Mouse (Mus musculus) midbrain, embryonic 16.5 days (tissue): ENCODE measurements around the gene Rab4a. TPM values are rescaled to one million over a fixed set of nuclear protein-coding genes. Genes with fewer than 3 reads are reported as not detected.

Source experiments
- ATAC-seq: fragments of 200-750 bp; cut with Nextera tagmentation; 2 replicates; pipeline ENCODE4 v1.8.0; 2017; ENCODE audit warnings: moderate TSS enrichment
- H3K27ac ChIP-seq: fragments of 300-500 bp; sonication (generic); 2 replicates; pipeline ENCODE4 v1.5.1; 2014; ENCODE audit warnings: mild to moderate bottlenecking, low read length, mixed read lengths
- H3K27me3 ChIP-seq: fragments of 300-500 bp; sonication (generic); 2 replicates; pipeline ENCODE4 v1.6.1; 2014; ENCODE audit warnings: low read depth, low read length, mixed read lengths; ENCODE audit not compliant: control insufficient read depth, insufficient read depth
- H3K36me3 ChIP-seq: fragments of 300-500 bp; sonication (generic); 2 replicates; pipeline ENCODE4 v1.6.1; 2014; ENCODE audit warnings: mild to moderate bottlenecking, low read length, moderate library complexity, mixed read lengths; ENCODE audit not compliant: control insufficient read depth, insufficient read depth
- H3K4me1 ChIP-seq: fragments of 300-500 bp; sonication (generic); 2 replicates; pipeline ENCODE4 v1.6.1; 2014; ENCODE audit warnings: mild to moderate bottlenecking, low read length, mixed read lengths; ENCODE audit not compliant: control insufficient read depth, insufficient read depth
- H3K4me2 ChIP-seq: fragments of 300-500 bp; sonication (generic); 2 replicates; pipeline ENCODE4 v1.6.1; 2014; ENCODE audit warnings: mild to moderate bottlenecking, low read length, mixed read lengths
- H3K4me3 ChIP-seq: fragments of 300-500 bp; sonication (generic); 2 replicates; pipeline ENCODE4 v1.5.1; 2014; ENCODE audit warnings: low read depth, mild to moderate bottlenecking, low read length, moderate library complexity, mixed read lengths
- H3K9ac ChIP-seq: fragments of 300-500 bp; sonication (generic); 2 replicates; pipeline ENCODE4 v1.6.1; 2014; ENCODE audit warnings: low read depth, low read length, mixed read lengths
- H3K9me3 ChIP-seq: fragments of 300-500 bp; sonication (generic); replicated peaks from 2 replicates; pipeline ENCODE4 v1.6.1; 2014; ENCODE audit warnings: mild to moderate bottlenecking, low read length, mixed read lengths; ENCODE audit not compliant: control insufficient read depth, poor library complexity, severe bottlenecking
- WGBS: fragments of 180-500 bp; shearing (Covaris S2); extraction: QIAGEN DNeasy Blood & Tissue Kit; methylation state at CpG from one replicate; pipeline ENCODE4 v1.1.7; 2014; 5-methylcytosine and 5-hydroxymethylcytosine counted together
- polyA plus RNA-seq: library from polyadenylated mRNA; unstranded; fragments of >200 nt; fragmentation: Nextera tagmentation; extraction: Ambion mirVana; gene quantifications from 2 replicates; pipeline ENCODE4 v1.2.1, GENCODE M21; 2015

The Rab4a gene
- polyA plus RNA-seq, 1 experiment from 2014 or later: 79.2 TPM

- WGBS: under 1% methylated on average over 69 of the region's 79 CpGs
- H3K36me3 ChIP-seq: no peaks in the 10 kb centered on the region
- peak; percentile 96 for ATAC-seq
- H3K4me3 ChIP-seq: peak overlapping the region; percentile 80
- H3K4me2 ChIP-seq: peak overlapping the region; percentile 55
- H3K27ac ChIP-seq: peak overlapping the region; percentile 87
- peaks cover 13% of the 10 kb centered on the region for H3K4me1 ChIP-seq
- H3K27me3 ChIP-seq: no peaks in the 10 kb centered on the region
- H3K9ac ChIP-seq: peak overlapping the region; percentile 94
- H3K9me3 ChIP-seq: no peaks in the 10 kb centered on the region
Measured at GRCm38 (mm10) chr8:123858941-123859647, 53.3 kb downstream of the Rab4a start.

GRCm38 (mm10) chr8:123859648-123860259 is 54.0 kb downstream of the Rab4a start, which contains the start of gene Ccsap:
Gene Ccsap (minus strand): TSS chr8:123860209.
- Histone ChIP-seq H3K9me3 (no peaks in the 10 kb centered on the region), H3K36me3 (no peaks in the 10 kb centered on the region), H3K4me1 (peaks cover 16% of the 10 kb centered on the region), H3K27me3 (no peaks in the 10 kb centered on the region), H3K27ac (peak within 1 kb of the TSS; percentile 87), H3K4me3 (peak within 1 kb of the TSS; percentile 80), H3K9ac (peak within 1 kb of the TSS; percentile 94), H3K4me2 (peak within 1 kb of the TSS; percentile 55)
- ATAC-seq: no peak; the same call in 1 of the 2 replicates
- WGBS: under 1% methylated on average over 48 of the region's 48 CpGs

- Histone ChIP-seq H3K9me3 (no peaks in the 10 kb centered on the region), H3K4me2 (peak overlapping the region; percentile 55), H3K4me1 (peaks cover 16% of the 10 kb centered on the region), H3K4me3 (peak overlapping the region; percentile 80), H3K9ac (peak overlapping the region; percentile 94; the same call in 1 of the 2 replicates), H3K27ac (no peak overlapping the region), H3K27me3 (no peaks in the 10 kb centered on the region), H3K36me3 (no peaks in the 10 kb centered on the region)
- ATAC-seq: no peak
- 75% methylated on average over 4 of the region's 4 CpGs for WGBS
Measured at GRCm38 (mm10) chr8:123860386-123860785, 54.6 kb downstream of the Rab4a start.

GRCm38 (mm10) chr8:123865786-123866185 is 60.0 kb downstream of the Rab4a start:
- Histone ChIP-seq H3K27me3 (no peaks in the 10 kb centered on the region), H3K9ac (no peak overlapping the region), H3K27ac (no peak overlapping the region), H3K36me3 (no peaks in the 10 kb centered on the region), H3K9me3 (no peaks in the 10 kb centered on the region), H3K4me3 (no peak overlapping the region), H3K4me2 (no peak overlapping the region), H3K4me1 (peaks cover 6% of the 10 kb centered on the region)
- WGBS: 85% methylated on average over 7 of the region's 7 CpGs
- ATAC-seq: no peak

- H3K4me2 ChIP-seq: no peak overlapping the region
- WGBS: 13% methylated on average over 5 of the region's 5 CpGs
- no peak overlapping the region for H3K9ac ChIP-seq
- ATAC-seq: 0 out of 2 replicates have a peak, but pooled peaks have one; percentile 25
- no peak overlapping the region for H3K27ac ChIP-seq
- no peaks in the 10 kb centered on the region for H3K27me3 ChIP-seq
- H3K9me3 ChIP-seq: no peaks in the 10 kb centered on the region
- no peak overlapping the region for H3K4me3 ChIP-seq
- no peaks in the 10 kb centered on the region for H3K36me3 ChIP-seq
- peaks cover 6% of the 10 kb centered on the region for H3K4me1 ChIP-seq
Measured at GRCm38 (mm10) chr8:123866971-123867370, 61.2 kb downstream of the Rab4a start.

GRCm38 (mm10) chr8:123872048-123872447 is 66.3 kb downstream of the Rab4a start:
- Histone ChIP-seq H3K9ac (no peak overlapping the region), H3K4me1 (no peaks in the 10 kb centered on the region), H3K27ac (no peak overlapping the region), H3K4me3 (no peak overlapping the region), H3K36me3 (no peaks in the 10 kb centered on the region), H3K9me3 (no peaks in the 10 kb centered on the region), H3K27me3 (no peaks in the 10 kb centered on the region), H3K4me2 (no peak overlapping the region)
- ATAC-seq: no peak
- 74% methylated on average over 9 of the region's 9 CpGs for WGBS

- WGBS: 89% methylated on average over 6 of the region's 6 CpGs
- no peak overlapping the region for H3K4me3 ChIP-seq
- no peaks in the 10 kb centered on the region for H3K9me3 ChIP-seq
- ATAC-seq: no peak
- no peak overlapping the region for H3K9ac ChIP-seq
- no peaks in the 10 kb centered on the region for H3K27me3 ChIP-seq
- no peak overlapping the region for H3K4me2 ChIP-seq
- H3K36me3 ChIP-seq: no peaks in the 10 kb centered on the region
- H3K4me1 ChIP-seq: no peaks in the 10 kb centered on the region
- no peak overlapping the region for H3K27ac ChIP-seq
Measured at GRCm38 (mm10) chr8:123873364-123873763, 67.6 kb downstream of the Rab4a start.

GRCm38 (mm10) chr8:123874324-123874723 is 68.5 kb downstream of the Rab4a start:
- no peak for ATAC-seq
- Histone ChIP-seq H3K4me3 (no peak overlapping the region), H3K4me2 (no peak overlapping the region), H3K9ac (no peak overlapping the region), H3K4me1 (no peaks in the 10 kb centered on the region), H3K27me3 (no peaks in the 10 kb centered on the region), H3K36me3 (no peaks in the 10 kb centered on the region), H3K9me3 (no peaks in the 10 kb centered on the region), H3K27ac (no peak overlapping the region)
- WGBS: 76% methylated on average over 11 of the region's 11 CpGs

GRCm38 (mm10) chr8:123877865-123878264 is 72.1 kb downstream of the Rab4a start:
- Histone ChIP-seq H3K4me3 (no peak overlapping the region), H3K27me3 (no peaks in the 10 kb centered on the region), H3K36me3 (no peaks in the 10 kb centered on the region), H3K9ac (no peak overlapping the region), H3K27ac (no peak overlapping the region), H3K9me3 (no peaks in the 10 kb centered on the region), H3K4me1 (no peaks in the 10 kb centered on the region), H3K4me2 (no peak overlapping the region)
- no peak for ATAC-seq
- WGBS: 80% methylated on average over 2 of the region's 2 CpGs
